Mouse (Mus musculus) cerebellum, adult 11-12 months (tissue): ENCODE measurements at regions not wholly inside any gene's neighbourhood (a gene's known extent, or its start where the extent isn't known, plus 50 kb on each side); places are given as distances from the start of the nearest gene placed in this dataset.

Experiments used
- DNase-seq: peaks from one replicate; pipeline ENCODE4 v3.0.0; 2022

GRCm38 (mm10) chr3:52797801-52798200 lies 219.2 kb downstream of the Cog6 start:
- no peak for DNase-seq

- no peak for DNase-seq
These were observed 219.9 kb downstream of the Cog6 start for GRCm38 (mm10) chr3:52797164-52797563.

DNA sequence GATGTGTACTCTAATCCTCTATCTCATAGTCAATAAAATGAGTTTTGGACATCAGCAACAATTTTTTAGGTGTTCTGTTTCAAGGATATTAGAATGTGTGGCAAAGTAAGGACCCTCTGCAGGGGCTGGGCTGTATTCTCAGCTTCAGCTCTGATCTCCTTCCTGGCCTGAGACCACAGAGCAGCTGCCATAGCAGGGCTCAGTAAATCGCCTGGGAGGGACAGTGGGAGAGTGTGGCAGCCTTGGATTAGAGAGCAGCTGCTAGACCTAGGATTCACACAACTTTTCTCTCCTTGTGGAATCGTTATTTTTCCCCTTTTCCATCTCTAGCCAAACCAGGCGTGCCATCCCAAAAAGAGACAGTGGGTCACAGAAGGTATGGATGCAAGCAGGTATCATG lies 222.8 kb downstream of the Cog6 start:
- no peak for DNase-seq

DNA sequence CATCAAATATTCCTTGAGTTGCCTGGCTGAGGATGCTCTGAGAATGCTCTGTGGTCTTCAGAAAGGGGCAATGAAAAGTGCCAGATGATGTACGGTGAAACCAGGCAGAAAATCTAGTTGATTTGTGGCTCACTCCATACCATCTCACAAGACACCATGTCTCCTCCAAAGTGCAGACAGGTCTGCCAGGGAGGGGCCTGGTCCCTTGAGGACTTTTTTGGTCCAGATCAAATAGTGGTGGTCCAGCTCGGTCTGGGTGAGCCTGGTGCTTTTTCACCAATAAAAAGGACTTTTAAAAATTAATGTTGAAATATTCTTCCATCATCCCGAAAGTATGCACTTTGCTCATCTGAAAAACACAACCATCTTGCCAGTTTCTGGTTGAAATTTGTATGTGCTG lies 224.2 kb downstream of the Cog6 start:
- no peak for DNase-seq

- DNase-seq, result no peak
These were observed 224.9 kb downstream of the Cog6 start for GRCm38 (mm10) chr3:52792121-52792520.

- DNase-seq, result no peak
These were observed 226.1 kb downstream of the Cog6 start for GRCm38 (mm10) chr3:52790942-52791341.

DNA sequence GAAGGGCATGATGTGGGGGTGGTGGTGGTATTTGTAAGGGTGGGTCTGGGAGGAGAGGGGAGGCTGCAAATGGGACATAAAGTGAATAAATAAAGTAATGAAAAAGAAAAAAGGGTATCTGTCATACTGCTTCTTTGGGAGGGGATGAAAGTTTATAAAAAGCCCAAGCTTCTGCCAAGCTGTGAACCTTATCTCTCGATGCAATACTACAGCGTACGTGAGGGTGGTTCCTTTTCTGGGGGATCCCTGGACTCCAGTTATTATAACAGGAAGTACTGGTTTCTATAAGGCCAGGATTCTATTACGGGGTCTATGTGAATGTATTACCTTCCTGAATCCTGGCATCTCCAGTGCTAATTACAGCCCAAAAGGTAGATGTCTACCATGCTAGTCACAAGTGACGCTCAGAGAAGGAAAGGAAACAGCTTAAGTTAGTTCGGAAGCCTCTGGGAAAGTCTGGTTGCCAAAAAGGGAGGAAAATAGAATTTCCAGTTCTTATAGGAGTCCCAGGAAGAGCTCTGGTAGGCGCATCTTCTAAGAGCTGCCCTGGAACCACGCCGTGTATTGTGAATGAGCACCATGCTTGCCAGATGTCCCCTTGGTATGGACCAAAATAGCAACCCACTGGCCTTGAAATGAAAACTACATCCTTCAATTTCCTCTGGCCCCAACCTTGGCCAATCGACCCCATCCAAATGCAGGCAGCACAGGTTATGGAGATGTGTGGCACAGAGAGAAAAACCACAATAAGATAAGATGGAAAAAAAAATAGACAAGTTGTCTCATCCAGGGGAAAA lies 228.9 kb downstream of the Cog6 start:
- no peak for DNase-seq

DNA sequence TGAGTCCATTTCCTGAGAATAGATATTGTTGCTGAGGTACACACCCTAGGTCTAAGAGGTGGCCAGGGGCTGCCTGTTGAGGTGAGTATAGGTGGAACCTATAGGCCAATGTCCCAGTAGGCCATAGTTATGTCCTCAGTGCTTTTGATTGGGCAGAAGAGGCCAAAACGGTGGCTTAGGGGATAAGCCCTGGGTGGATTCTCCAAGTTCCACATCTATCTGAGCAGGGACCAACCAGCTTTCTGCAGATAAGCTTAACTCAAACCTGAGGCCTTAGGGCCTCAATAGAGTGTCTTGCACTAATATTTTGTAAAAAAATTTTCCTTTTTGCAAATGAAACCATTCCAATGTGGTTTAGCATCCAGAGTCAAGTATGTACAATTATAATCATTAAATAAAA lies 231.4 kb downstream of the Cog6 start:
- DNase-seq, result no peak

- no peak for DNase-seq
These were observed 232.6 kb downstream of the Cog6 start for GRCm38 (mm10) chr3:52784476-52784875.

GRCm38 (mm10) chr3:52782576-52782975 lies 234.5 kb downstream of the Cog6 start:
- DNase-seq, result no peak

- DNase-seq, result no peak
These were observed 235.5 kb downstream of the Cog6 start for GRCm38 (mm10) chr3:52781521-52781920.

DNA sequence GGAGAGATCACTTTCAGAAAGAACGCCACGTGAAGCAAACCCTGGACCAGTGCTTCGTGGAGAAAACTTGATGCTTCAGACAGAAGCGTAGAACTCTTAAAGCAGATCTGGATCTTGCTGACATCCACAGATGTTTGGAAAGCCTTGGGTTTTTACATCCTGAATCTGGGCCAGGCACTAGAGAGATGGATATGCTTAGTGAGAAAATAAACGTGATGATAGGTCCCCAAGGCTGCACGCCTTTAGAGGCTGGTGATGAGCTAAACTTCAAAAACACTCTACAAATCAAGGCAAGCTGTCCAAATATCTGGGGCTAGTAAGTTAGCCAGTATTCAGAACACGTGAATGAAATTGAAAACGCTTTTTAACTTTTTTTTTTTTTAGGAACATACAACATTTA lies 236.7 kb downstream of the Cog6 start:
- no peak for DNase-seq

- DNase-seq, result no peak
These were observed 241.2 kb downstream of the Cog6 start for GRCm38 (mm10) chr3:52775875-52776274.

DNA sequence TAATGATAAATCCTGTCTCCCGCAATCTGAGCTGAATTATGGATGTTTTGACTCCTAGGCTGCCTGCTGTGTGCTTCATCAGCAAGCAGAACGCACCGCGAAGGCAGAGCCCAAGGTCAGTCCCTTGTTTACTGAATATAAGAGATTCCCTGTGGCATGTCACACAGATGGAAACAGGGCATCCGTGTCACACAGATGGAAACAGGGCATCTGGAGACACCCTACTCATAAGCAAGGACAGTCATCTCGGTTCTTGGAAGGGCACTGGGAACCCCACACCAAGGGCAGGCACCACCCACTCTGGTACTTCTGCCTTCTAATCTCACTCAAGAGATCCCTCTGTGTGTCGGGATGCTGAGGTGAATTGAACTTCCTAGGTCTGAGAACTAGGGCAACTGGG lies 241.9 kb downstream of the Cog6 start:
- DNase-seq, result no peak

DNA sequence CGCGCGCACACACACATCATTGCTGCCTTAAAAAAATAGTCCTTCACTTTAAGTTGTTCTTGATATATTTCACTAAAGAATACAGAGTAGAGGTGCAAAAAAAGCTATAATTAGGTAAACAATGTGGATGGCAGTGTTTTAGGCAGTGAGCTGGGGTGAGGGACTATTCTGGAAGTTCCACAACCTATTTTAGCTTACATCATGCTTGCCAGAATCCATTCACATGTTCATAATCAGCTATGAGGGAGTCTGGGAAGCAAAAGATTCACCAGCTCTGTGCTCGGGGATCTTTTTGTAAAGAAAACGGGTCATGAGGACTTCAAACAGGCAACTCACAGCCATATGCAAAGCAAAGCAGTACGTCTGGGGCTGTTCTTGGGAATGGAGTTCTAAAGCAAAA lies 242.3 kb downstream of the Cog6 start:
- DNase-seq, result no peak

DNA sequence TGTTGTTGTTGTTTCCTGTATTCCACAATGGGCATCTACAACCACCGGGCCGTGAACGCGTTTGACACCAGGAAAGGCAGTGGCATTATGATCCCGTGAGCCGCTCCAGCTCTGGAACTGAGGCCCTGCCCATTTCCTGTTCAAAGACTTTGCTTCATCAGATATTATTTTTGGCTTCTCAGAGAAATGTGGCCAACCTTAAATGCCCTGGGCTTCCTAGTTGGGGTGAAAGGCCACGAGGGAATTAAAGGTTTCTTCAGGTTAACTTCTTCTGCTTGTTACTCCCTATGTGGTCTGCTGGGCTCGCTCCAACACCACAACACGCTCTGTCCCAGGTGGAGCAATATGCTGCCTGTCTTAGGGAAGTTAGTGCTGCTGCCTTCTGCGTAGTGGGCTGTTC lies 249.8 kb downstream of the Cog6 start:
- DNase-seq, result no peak

GRCm38 (mm10) chr3:52766841-52767240 lies 250.2 kb downstream of the Cog6 start:
- DNase-seq, result no peak

DNA sequence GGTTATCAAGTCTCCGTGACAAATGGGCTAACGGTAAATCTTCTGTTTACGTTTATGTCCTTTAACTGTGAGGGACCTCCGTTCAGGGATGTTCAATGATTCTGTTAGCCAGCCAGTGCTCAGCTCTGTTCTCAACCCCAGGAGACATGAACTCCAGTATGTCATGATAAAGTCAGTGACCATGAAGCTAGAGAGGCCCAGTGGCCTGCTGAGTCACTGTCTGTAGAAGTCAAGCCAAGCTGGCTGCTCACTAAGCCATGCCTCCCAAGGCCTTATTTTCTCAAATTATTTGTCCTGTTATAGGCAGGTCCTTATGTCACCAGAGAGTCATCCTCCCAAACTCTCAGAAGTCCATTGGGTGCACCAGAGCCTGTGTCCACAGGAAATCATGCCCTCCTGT lies 252.9 kb downstream of the Cog6 start:
- no peak for DNase-seq

DNA sequence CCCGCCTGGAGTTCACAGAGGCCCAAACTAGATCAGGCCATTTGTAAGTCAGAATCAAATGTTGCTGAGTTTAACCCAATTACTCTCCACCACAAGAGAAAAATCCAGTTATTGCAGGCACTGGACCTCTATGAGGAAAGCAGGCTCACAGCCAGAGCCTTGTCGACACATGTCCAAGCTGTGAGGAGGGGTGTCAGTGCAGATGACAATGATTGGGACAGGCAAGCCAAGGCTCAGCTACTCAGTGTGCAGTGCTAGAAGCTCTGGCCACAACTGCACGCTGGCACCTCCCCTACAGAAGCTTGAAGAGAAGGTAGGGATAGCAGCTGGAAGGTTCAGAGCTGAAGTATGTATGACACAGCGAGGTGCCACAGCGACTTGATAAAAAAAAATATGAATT lies 253.4 kb downstream of the Cog6 start:
- DNase-seq, result no peak

DNA sequence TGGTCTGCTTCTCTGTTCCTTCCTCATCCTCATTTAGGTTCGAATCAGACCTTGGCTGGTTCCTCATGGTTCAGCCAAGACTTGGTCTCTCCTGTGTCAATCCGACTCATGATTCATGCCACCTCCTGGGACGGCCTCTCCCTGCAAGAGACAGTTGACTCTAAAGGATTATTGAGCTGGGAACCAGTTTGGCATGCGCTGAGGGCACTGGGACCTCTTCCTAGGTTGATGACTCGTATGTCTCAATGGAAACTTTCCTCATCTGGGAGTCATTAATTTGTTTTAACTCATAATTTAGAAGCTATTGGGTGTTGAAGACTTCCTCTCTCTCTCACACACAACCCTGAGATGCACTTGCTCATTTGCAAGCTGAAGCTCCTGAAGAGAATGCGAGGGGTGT lies 254.5 kb downstream of the Cog6 start:
- no peak for DNase-seq

- no peak for DNase-seq
These were observed 257.2 kb downstream of the Cog6 start for GRCm38 (mm10) chr3:52759846-52760245.

DNA sequence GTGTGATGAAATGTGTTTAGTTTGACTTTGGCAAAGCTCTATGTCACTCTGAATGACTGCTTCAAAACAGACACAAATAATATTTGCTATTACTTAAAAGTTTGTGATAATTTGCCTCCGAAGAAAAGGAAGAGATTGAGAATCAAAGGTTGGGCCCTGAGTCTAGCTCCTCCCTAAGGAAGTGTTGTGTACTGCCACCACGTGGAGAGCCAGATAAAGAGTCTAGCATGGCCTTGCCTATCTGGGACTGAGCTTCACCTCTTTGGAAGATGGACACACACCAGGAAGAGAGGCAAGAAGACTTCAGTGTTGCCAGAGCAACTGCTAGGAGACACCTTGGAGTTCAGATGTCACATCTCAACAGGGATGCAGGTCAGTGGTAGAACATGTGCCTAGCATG lies 258.5 kb downstream of the Cog6 start:
- peak; percentile 59 for DNase-seq

DNA sequence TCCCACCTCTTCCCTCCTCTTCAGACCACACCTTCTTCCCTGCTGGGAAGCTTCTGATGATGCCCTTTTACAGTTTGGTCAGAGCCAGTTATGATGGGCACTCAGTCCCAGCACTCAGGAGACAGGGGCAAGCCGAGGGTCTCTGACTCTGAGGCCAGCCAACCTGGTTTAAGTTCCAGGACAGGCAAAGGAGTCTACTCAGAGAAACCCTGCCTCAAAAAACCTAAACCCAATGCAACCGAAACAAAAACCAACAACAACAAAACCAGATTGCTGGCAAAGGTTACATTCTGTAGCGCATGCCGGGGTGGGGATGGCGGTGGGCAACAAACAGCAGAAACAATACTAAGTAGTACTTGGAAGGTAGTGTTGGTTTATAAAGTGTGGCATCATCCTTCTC lies 260.2 kb downstream of the Cog6 start:
- no peak for DNase-seq

DNA sequence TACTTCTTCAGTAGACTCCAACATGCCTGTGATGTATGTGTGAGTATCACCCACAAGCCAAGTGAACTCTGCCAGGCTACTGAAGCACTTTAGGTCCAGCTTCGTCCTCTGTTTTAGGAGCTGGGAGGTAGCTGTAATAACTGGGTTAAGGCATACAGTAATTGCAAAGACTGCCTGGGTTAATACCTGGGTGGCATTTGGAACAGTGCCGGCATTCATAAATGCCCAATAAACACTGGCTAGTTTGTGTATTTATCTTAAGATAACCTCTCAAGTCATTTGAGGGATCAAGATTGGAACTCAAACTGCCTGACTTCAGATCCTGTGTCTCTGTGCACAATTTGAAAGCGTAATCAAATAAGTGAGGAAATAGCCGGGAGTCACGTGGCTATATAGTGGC lies 261.0 kb downstream of the Cog6 start:
- DNase-seq, result no peak

DNA sequence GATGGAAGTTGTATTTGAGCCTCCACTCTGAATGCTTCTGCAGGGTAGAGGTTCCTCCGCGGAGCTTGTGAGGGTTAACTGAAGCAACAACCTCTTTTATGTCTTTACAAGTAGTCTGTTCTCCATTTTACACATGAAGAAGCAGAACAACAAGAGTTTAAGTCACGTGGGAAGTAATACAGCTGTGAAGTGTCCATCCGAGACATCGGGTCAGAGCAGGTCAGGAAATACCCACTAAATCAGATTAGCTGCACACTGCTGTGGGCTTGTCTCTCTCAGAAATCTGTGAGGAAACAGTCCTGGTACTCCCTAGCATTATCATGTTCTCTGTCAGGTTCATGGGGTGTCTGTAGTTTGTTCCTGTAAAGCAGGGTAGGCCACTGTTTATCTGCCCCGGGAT lies 262.1 kb downstream of the Cog6 start:
- no peak for DNase-seq
